ENCODE assay signal across 16 mouse cellular contexts in genomic region chr1:38197145-38197682, GRCm38 (mm10).
DNase-seq lines count a peak whose midpoint lies in the region; ATAC-seq and TF ChIP-seq lines count a peak whose summit lies in the region.
"Had no signal": no experiment of that assay in that cellular context is flagged by ENCODE, and none has a peak within 500 bp of the region (broad histone marks: within the 10 kb centered on the region; RNA-seq: fewer than 3 reads in every experiment).

No protein-coding gene starts in this region.

- peaks cover 44% of the 10 kb centered on the region for H3K4me1 ChIP-seq in forebrain, embryonic 14.5 days (ENCODE audit: control insufficient read depth, insufficient read depth, low read length)
- peaks cover 53% of the 10 kb centered on the region for H3K4me1 ChIP-seq in forebrain, embryonic 15.5 days
- no peaks in the 10 kb centered on the region for H3K4me1 ChIP-seq in kidney, embryonic 14.5 days (ENCODE audit: control insufficient read depth, insufficient read depth, low read length)

- H3K9me3 ChIP-seq in forebrain, embryonic 14.5 days (replicated peaks; ENCODE audit: control insufficient read depth, low read length) = no peaks in the 10 kb centered on the region
- H3K9me3 ChIP-seq in forebrain, embryonic 15.5 days = no peaks in the 10 kb centered on the region
- H3K9me3 ChIP-seq in kidney, embryonic 14.5 days (ENCODE audit: control insufficient read depth, low read length) = no peaks in the 10 kb centered on the region
- H3K9me3 ChIP-seq: forebrain, embryonic 12.5 days; midbrain, embryonic 12.5 days had no signal

- TF ChIP-seq CTCF in brain, embryonic 14.5 days (IDR thresholded peaks at IDR 0.05; ENCODE audit: borderline replicate concordance, extremely low read depth, insufficient read depth, insufficient read length) = no peak

- no peak for TF ChIP-seq POLR2A in brain, embryonic 14.5 days (IDR thresholded peaks at IDR 0.05; ENCODE audit: borderline replicate concordance, extremely low read depth, insufficient read depth, insufficient read length, poor library complexity, severe bottlenecking)

- H3K4me3 ChIP-seq in forebrain, embryonic 14.5 days (ENCODE audit: low read depth, low read length) = no peak overlapping the region
- no peak overlapping the region for H3K4me3 ChIP-seq in forebrain, embryonic 15.5 days
- no peak overlapping the region for H3K4me3 ChIP-seq in kidney, embryonic 14.5 days (ENCODE audit: low read length)
- H3K4me3 ChIP-seq: forebrain, embryonic 12.5 days; midbrain, embryonic 12.5 days had no signal

- no peaks in the 10 kb centered on the region for H3K27me3 ChIP-seq in forebrain, embryonic 14.5 days (replicated peaks; ENCODE audit: control insufficient read depth, insufficient read depth, low read length)
- H3K27me3 ChIP-seq in forebrain, embryonic 15.5 days = no peaks in the 10 kb centered on the region
- no peaks in the 10 kb centered on the region for H3K27me3 ChIP-seq in kidney, embryonic 14.5 days (ENCODE audit: control insufficient read depth, insufficient read depth, low read length)

- DNase-seq in forebrain, embryonic 14.5 days (ENCODE audit: low spot score) = peak; percentile 42
- DNase-seq in kidney, postnatal 4 days = no peak
- peak; percentile 64 for DNase-seq in brain, embryonic 14.5 days (ENCODE audit: low read depth)
- DNase-seq in kidney, postnatal 36 days = peak; percentile 30 to 34
- no peak for DNase-seq in embryo, embryonic 10.5 days (ENCODE audit: low spot score)
- DNase-seq in ovary, postnatal 10 days (ENCODE audit: low spot score) = no peak
- DNase-seq: cerebellum, postnatal 10 days; heart, adult 18-20 months; liver; lung, adult 2 months; lung, postnatal 4 days; thymus, adult 18-20 months had no signal

- ATAC-seq in forebrain, embryonic 14.5 days = no peak
- ATAC-seq in forebrain, embryonic 15.5 days (replicated peaks) = no peak
- ATAC-seq in kidney, embryonic 14.5 days (ENCODE audit: low FRiP score, low TSS enrichment) = peak; percentile 78; the same call in 1 of the 2 replicates

- WGBS in forebrain, embryonic 14.5 days = 64% methylated on average over 8 of the region's 8 CpGs
- 61% methylated on average over 8 of the region's 8 CpGs for WGBS in forebrain, embryonic 15.5 days
- WGBS in kidney, embryonic 14.5 days = 45% methylated on average over 8 of the region's 8 CpGs

- H3K4me2 ChIP-seq in forebrain, embryonic 14.5 days (ENCODE audit: low read length) = no peak overlapping the region
- no peak overlapping the region for H3K4me2 ChIP-seq in forebrain, embryonic 15.5 days (replicated peaks)
- no peak overlapping the region for H3K4me2 ChIP-seq in kidney, embryonic 14.5 days (replicated peaks; ENCODE audit: low read depth, low read length)
- H3K4me2 ChIP-seq: midbrain, embryonic 12.5 days had no signal

- no peak overlapping the region for H3K9ac ChIP-seq in forebrain, embryonic 14.5 days (ENCODE audit: low read length)
- H3K9ac ChIP-seq in forebrain, embryonic 15.5 days (replicated peaks) = no peak overlapping the region
- H3K9ac ChIP-seq in kidney, embryonic 14.5 days (ENCODE audit: low read depth, low read length) = no peak overlapping the region
- H3K9ac ChIP-seq: forebrain, embryonic 12.5 days; midbrain, embryonic 12.5 days had no signal

- peak overlapping the region; percentile 0; the same call in 1 of the 2 replicates for H3K27ac ChIP-seq in forebrain, embryonic 14.5 days (ENCODE audit: low read depth, low read length)
- H3K27ac ChIP-seq in forebrain, embryonic 15.5 days (replicated peaks) = no peak overlapping the region
- H3K27ac ChIP-seq in kidney, embryonic 14.5 days (ENCODE audit: low read depth, low read length) = peak overlapping the region; percentile 14; the same call in 1 of the 2 replicates
- H3K27ac ChIP-seq: forebrain, embryonic 12.5 days had no signal

- H3K36me3 ChIP-seq in forebrain, embryonic 14.5 days (ENCODE audit: control insufficient read depth, insufficient read depth, low read length) = no peaks in the 10 kb centered on the region
- peaks cover 3% of the 10 kb centered on the region; the same call in 1 of the 2 replicates for H3K36me3 ChIP-seq in forebrain, embryonic 15.5 days
- H3K36me3 ChIP-seq in kidney, embryonic 14.5 days (ENCODE audit: control insufficient read depth, insufficient read depth, low read length) = no peaks in the 10 kb centered on the region; the same call in 1 of the 2 replicates
- H3K36me3 ChIP-seq: forebrain, embryonic 12.5 days had no signal

Comparison
In these comparisons a context has a peak if more than half of its experiments do, and no peak if none do; other contexts are left out.
1. DNase-seq: peak in forebrain, embryonic 14.5 days (single experiment), brain, embryonic 14.5 days (single experiment) and kidney, postnatal 36 days (2 of 2); none in kidney, postnatal 4 days (0 of 2), embryo, embryonic 10.5 days (single experiment) and ovary, postnatal 10 days (single experiment).